Mouse (Mus musculus) lung, adult 2 months (tissue): ENCODE measurements around the gene Ttc16.

Experiments used
- CTCF ChIP-seq: fragments of 200-500 bp; IDR thresholded peaks from 2 replicates; pipeline ENCODE4 v1.5.1; 2011; ENCODE audit warnings: mild to moderate bottlenecking, low read length, control low read depth; ENCODE audit not compliant: insufficient read depth
- POLR2A ChIP-seq: fragments of 200-500 bp; IDR thresholded peaks from 2 replicates; pipeline ENCODE4 v1.6.1; 2011; ENCODE audit warnings: low read depth, mild to moderate bottlenecking, control low read depth, low read length, borderline replicate concordance; ENCODE audit errors: extremely low read depth

DNA sequence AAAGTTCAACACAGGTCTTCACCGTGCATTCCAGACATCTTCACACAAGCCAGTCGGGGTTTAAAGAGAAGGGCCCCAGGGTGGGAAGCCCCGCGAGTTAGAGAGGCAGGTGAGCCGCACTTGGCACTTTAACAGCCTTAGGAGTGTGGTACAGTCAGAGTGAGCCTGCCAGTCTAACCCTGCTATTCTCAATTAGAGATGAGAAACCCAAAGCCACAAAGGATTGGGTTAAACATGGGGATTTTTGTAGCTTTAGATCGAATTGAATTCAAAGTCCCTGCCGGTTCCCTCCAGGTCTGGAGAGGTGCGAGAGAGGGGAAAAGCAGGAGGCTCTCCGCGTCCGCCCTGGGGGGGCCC, 34.5 kb downstream of the Ttc16 start, which contains the start of gene 6330409D20Rik:
- TF ChIP-seq POLR2A (no peak), CTCF (no peak)
